Mouse (Mus musculus): ENCODE measurements around the gene Syne3. TPM values are rescaled to one million over a fixed set of nuclear protein-coding genes. Genes with fewer than 3 reads are reported as not detected.

The Syne3 gene
- total RNA-seq, 1 experiment = 1.5 TPM

DNA sequence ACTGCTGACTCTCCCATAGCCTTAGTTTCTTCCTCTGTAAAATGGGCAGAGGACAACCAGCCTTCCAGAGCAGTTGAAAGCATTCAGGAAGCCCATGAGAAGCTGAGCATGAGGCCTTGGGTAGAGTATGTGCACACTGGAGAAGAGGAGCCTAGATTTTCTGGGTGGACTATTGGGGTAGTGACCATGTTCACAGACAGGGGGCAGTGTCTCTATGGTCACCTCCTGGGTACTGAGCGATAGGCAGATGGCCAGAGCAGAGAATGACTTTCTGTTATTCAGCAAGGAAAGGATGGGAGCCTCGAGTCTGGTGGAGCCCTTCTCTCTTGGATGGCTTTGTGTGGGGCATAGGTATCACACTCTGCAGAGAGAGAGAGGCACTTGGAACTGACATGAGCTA, 76.4 kb downstream of the Syne3 start:
- H3K36me3 ChIP-seq (ENCODE audit: control insufficient read depth, insufficient read depth, low read length, poor library complexity, severe bottlenecking) = no peaks in the 10 kb centered on the region
- no peak for TF ChIP-seq HCFC1 (IDR thresholded peaks at IDR 0.05; ENCODE audit: borderline replicate concordance, insufficient read depth, low read length)
- no peak for TF ChIP-seq ZC3H11A (IDR thresholded peaks at IDR 0.05; ENCODE audit: borderline replicate concordance, low read depth, low read length)
- no peak for TF ChIP-seq MAFK (IDR thresholded peaks at IDR 0.05; ENCODE audit: insufficient read depth, low read depth, low read length)
- no peak for TF ChIP-seq CHD2 (IDR thresholded peaks at IDR 0.05; ENCODE audit: low read depth, low read length)
- no peak for TF ChIP-seq ZNF384 (IDR thresholded peaks at IDR 0.05; ENCODE audit: low read depth, low read length)
- H3K4me3 ChIP-seq (ENCODE audit: insufficient read depth in 1 of 2, low read depth in 1 of 2, low read length in 2 of 2, poor library complexity in 1 of 2, severe bottlenecking in 1 of 2) = no peak overlapping the region
- peaks cover 0 to 12% of the 10 kb centered on the region in 2 experiments; a peak in 1 of 4 replicates for H3K4me1 ChIP-seq (ENCODE audit: control insufficient read depth in 2 of 2, insufficient read depth in 2 of 2, low read length in 2 of 2, poor library complexity in 1 of 2)
- H3K9me3 ChIP-seq (ENCODE audit: control insufficient read depth, insufficient read depth, low read depth, low read length) = no peaks in the 10 kb centered on the region
- no peak for DNase-seq (ENCODE audit: low read depth, low spot score)
- H3K9ac ChIP-seq (ENCODE audit: insufficient read depth, low read depth, low read length, poor library complexity, severe bottlenecking) = no peak overlapping the region
- no peak overlapping the region for H3K27ac ChIP-seq (ENCODE audit: insufficient read depth, low read depth, low read length, poor library complexity, severe bottlenecking)
- in situ Hi-C loops (cut with MboI; ENCODE audit: low sequenced_read_pairs in 2 of 2, unreplicated experiment in 2 of 2) = loop anchor here (10.0 to 25.0 kb wide), 2 partner anchors 446 to 488 kb away; no protein-coding TSS in a partner anchor

DNA sequence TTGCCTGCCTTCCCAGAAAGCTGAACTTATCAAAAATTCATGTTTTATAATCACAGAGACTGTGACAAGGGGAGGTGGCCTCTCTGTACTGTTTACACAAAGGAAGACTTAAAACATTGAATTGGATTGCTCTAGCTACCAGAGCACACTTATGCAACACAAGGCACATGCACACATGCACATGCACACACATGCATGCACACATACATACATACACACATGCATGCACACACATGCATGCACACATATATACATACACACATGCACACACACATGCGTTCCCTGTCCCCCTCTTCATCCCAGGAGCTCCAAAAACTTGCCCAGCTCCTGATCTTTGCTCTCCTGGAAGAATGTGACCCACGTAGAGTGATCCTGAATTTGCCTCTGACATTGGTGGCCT, 83.8 kb downstream of the Syne3 start:
- Histone ChIP-seq H3K36me3 (ENCODE audit: control insufficient read depth, insufficient read depth, low read length, poor library complexity, severe bottlenecking) (no peaks in the 10 kb centered on the region), H3K9me3 (ENCODE audit: control insufficient read depth, insufficient read depth, low read depth, low read length) (no peaks in the 10 kb centered on the region), H3K9ac (ENCODE audit: insufficient read depth, low read depth, low read length, poor library complexity, severe bottlenecking) (no peak overlapping the region), H3K27ac (ENCODE audit: insufficient read depth, low read depth, low read length, poor library complexity, severe bottlenecking) (no peak overlapping the region), H3K4me1 (ENCODE audit: control insufficient read depth in 2 of 2, insufficient read depth in 2 of 2, low read length in 2 of 2, poor library complexity in 1 of 2) (peaks cover 0 to 7% of the 10 kb centered on the region in 2 experiments; a peak in 1 of 4 replicates), H3K4me3 (ENCODE audit: insufficient read depth in 1 of 2, low read depth in 1 of 2, low read length in 2 of 2, poor library complexity in 1 of 2, severe bottlenecking in 1 of 2) (no peak overlapping the region)
- no peak for DNase-seq (ENCODE audit: low read depth, low spot score)
- in situ Hi-C loops (cut with MboI; ENCODE audit: low sequenced_read_pairs in 2 of 2, unreplicated experiment in 2 of 2) = loop anchor here in 1 of 2 experiments (25.0 kb wide), 1 partner anchor 438 kb away; no protein-coding TSS in a partner anchor
- TF ChIP-seq ZC3H11A (IDR thresholded peaks at IDR 0.05; ENCODE audit: borderline replicate concordance, low read depth, low read length) (no peak), HCFC1 (IDR thresholded peaks at IDR 0.05; ENCODE audit: borderline replicate concordance, insufficient read depth, low read length) (no peak), MAFK (IDR thresholded peaks at IDR 0.05; ENCODE audit: insufficient read depth, low read depth, low read length) (no peak), CHD2 (IDR thresholded peaks at IDR 0.05; ENCODE audit: low read depth, low read length) (no peak), ZNF384 (IDR thresholded peaks at IDR 0.05; ENCODE audit: low read depth, low read length) (no peak)

DNA sequence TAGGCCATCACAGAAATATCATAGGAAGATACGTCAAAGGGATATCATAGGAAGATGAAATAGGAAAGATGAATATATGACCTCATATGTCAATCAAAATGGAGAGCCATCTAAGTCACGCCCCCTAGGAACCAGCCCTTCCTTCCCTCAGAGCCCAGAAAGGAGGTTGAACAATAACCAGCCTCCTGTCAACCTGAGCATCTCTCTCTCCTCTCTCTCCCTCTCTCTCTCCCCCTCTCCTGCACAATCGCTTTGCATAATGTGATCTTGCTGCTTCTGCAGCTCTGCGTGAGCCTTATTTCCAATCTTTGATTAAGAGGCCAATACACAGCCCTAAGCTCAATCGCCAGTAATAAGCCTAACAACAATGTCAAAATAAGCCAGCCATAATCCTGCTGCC, 84.6 kb downstream of the Syne3 start:
- no peak for TF ChIP-seq ZNF384 (IDR thresholded peaks at IDR 0.05; ENCODE audit: low read depth, low read length)
- Histone ChIP-seq H3K4me3 (ENCODE audit: insufficient read depth in 1 of 2, low read depth in 1 of 2, low read length in 2 of 2, poor library complexity in 1 of 2, severe bottlenecking in 1 of 2) (no peak overlapping the region), H3K9ac (ENCODE audit: insufficient read depth, low read depth, low read length, poor library complexity, severe bottlenecking) (no peak overlapping the region), H3K27ac (ENCODE audit: insufficient read depth, low read depth, low read length, poor library complexity, severe bottlenecking) (no peak overlapping the region), H3K4me1 (ENCODE audit: control insufficient read depth in 2 of 2, insufficient read depth in 2 of 2, low read length in 2 of 2, poor library complexity in 1 of 2) (peaks cover 0 to 5% of the 10 kb centered on the region in 2 experiments; a peak in 1 of 4 replicates), H3K9me3 (ENCODE audit: control insufficient read depth, insufficient read depth, low read depth, low read length) (no peaks in the 10 kb centered on the region), H3K36me3 (ENCODE audit: control insufficient read depth, insufficient read depth, low read length, poor library complexity, severe bottlenecking) (no peaks in the 10 kb centered on the region)
- no peak for DNase-seq (ENCODE audit: low read depth, low spot score)
- in situ Hi-C loops (cut with MboI; ENCODE audit: low sequenced_read_pairs in 2 of 2, unreplicated experiment in 2 of 2) = loop anchor here in 1 of 2 experiments (25.0 kb wide), 1 partner anchor 438 kb away; no protein-coding TSS in a partner anchor

DNA sequence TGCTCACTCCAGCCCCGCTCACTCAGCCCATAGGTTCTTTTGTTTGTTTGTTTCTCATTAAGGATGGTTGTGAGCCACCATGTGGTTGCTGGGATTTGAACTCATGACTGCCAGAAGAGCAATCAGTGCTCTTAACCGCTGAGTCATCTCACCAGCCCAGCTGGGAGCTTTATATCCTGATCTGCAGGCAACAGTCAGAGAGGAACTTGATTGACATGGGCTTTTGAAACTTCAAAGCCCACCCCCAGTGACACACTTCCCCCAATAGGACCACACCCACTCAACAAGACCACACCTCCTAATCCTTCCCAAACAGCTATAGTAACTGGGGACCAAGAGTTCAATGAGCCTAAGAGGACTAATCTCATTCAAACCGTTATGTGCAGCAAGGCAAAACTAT, 85.1 kb downstream of the Syne3 start:
- no peak for DNase-seq (ENCODE audit: low read depth, low spot score)
- H3K9ac ChIP-seq (ENCODE audit: insufficient read depth, low read depth, low read length, poor library complexity, severe bottlenecking) = no peak overlapping the region
- no peak overlapping the region for H3K4me3 ChIP-seq (ENCODE audit: insufficient read depth in 1 of 2, low read depth in 1 of 2, low read length in 2 of 2, poor library complexity in 1 of 2, severe bottlenecking in 1 of 2)
- in situ Hi-C loops (cut with MboI; ENCODE audit: low sequenced_read_pairs in 2 of 2, unreplicated experiment in 2 of 2) = no loop called here
- TF ChIP-seq HCFC1 (IDR thresholded peaks at IDR 0.05; ENCODE audit: borderline replicate concordance, insufficient read depth, low read length) (no peak), ZC3H11A (IDR thresholded peaks at IDR 0.05; ENCODE audit: borderline replicate concordance, low read depth, low read length) (no peak), MAFK (IDR thresholded peaks at IDR 0.05; ENCODE audit: insufficient read depth, low read depth, low read length) (0 out of 2 replicates have a peak, but pooled peaks have one; percentile 38)
- no peaks in the 10 kb centered on the region for H3K36me3 ChIP-seq (ENCODE audit: control insufficient read depth, insufficient read depth, low read length, poor library complexity, severe bottlenecking)
- H3K4me1 ChIP-seq (ENCODE audit: control insufficient read depth in 2 of 2, insufficient read depth in 2 of 2, low read length in 2 of 2, poor library complexity in 1 of 2) = peaks cover 0 to 5% of the 10 kb centered on the region in 2 experiments; a peak in 1 of 4 replicates
- H3K27ac ChIP-seq (ENCODE audit: insufficient read depth, low read depth, low read length, poor library complexity, severe bottlenecking) = no peak overlapping the region
- no peaks in the 10 kb centered on the region for H3K9me3 ChIP-seq (ENCODE audit: control insufficient read depth, insufficient read depth, low read depth, low read length)

DNA sequence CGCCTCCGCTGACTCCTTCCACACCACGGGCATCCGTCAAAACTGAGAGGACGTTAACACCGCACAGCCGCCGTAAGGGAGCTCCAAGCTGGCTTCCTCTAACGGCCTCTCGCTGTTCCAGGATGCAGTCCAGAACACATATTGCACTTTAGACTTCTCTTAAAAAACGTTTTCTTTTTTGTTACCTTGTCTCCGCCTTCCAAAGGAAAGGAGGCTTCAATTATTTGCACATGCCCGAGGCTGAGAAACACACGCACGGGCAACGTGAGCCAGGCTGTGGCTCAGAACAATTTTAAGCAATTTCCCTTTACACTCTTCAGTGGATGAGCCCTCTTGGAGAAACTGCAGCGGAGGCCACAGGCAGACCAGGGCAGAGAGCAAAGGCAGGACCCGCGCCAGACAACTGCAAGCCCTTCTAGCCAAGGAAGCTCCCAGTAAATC, 85.6 kb downstream of the Syne3 start:
- in situ Hi-C loops (cut with MboI; ENCODE audit: low sequenced_read_pairs in 2 of 2, unreplicated experiment in 2 of 2) = no loop called here
- no peak for TF ChIP-seq MAFK (IDR thresholded peaks at IDR 0.05; ENCODE audit: insufficient read depth, low read depth, low read length)
- no peak for TF ChIP-seq HCFC1 (IDR thresholded peaks at IDR 0.05; ENCODE audit: borderline replicate concordance, insufficient read depth, low read length)
- TF ChIP-seq ZNF384 (IDR thresholded peaks at IDR 0.05; ENCODE audit: low read depth, low read length) = no peak
- TF ChIP-seq ZC3H11A (IDR thresholded peaks at IDR 0.05; ENCODE audit: borderline replicate concordance, low read depth, low read length) = no peak
- no peak for TF ChIP-seq CHD2 (IDR thresholded peaks at IDR 0.05; ENCODE audit: low read depth, low read length)
- H3K4me3 ChIP-seq (ENCODE audit: insufficient read depth in 1 of 2, low read depth in 1 of 2, low read length in 2 of 2, poor library complexity in 1 of 2, severe bottlenecking in 1 of 2) = no peak overlapping the region
- H3K27ac ChIP-seq (ENCODE audit: insufficient read depth, low read depth, low read length, poor library complexity, severe bottlenecking) = no peak overlapping the region
- H3K4me1 ChIP-seq (ENCODE audit: control insufficient read depth in 2 of 2, insufficient read depth in 2 of 2, low read length in 2 of 2, poor library complexity in 1 of 2) = peaks cover 0 to 5% of the 10 kb centered on the region in 2 experiments; a peak in 1 of 4 replicates
- H3K9ac ChIP-seq (ENCODE audit: insufficient read depth, low read depth, low read length, poor library complexity, severe bottlenecking) = no peak overlapping the region
- H3K36me3 ChIP-seq (ENCODE audit: control insufficient read depth, insufficient read depth, low read length, poor library complexity, severe bottlenecking) = no peaks in the 10 kb centered on the region
- no peaks in the 10 kb centered on the region for H3K9me3 ChIP-seq (ENCODE audit: control insufficient read depth, insufficient read depth, low read depth, low read length)
- DNase-seq (ENCODE audit: low read depth, low spot score) = no peak
